Mouse (Mus musculus): ENCODE results near the gene Gm17387.

Gm17387 gene

GRCm38 (mm10) chr7:141028831-141029230 is at the start of gene Gm17387:
Gm17387 (plus strand) TSS chr7:141029131.
- no peak for DNase-seq

- DNase-seq = no peak
Observed at GRCm38 (mm10) chr7:140981704-140982103, 47.2 kb upstream of the Gm17387 start.

GRCm38 (mm10) chr7:140982971-140983370 is 46.0 kb upstream of the Gm17387 start:
- no peak for DNase-seq

GRCm38 (mm10) chr7:140987182-140988138 is 41.5 kb upstream of the Gm17387 start:
- DNase-seq = no peak

GRCm38 (mm10) chr7:140989022-140989421 is 39.9 kb upstream of the Gm17387 start:
- no peak for DNase-seq

- DNase-seq = no peak
Observed at GRCm38 (mm10) chr7:140990185-140990584, 38.7 kb upstream of the Gm17387 start.

- no peak for DNase-seq
Observed at GRCm38 (mm10) chr7:140990622-140991021, 38.3 kb upstream of the Gm17387 start.

GRCm38 (mm10) chr7:140991117-140991689 is 37.7 kb upstream of the Gm17387 start:
- DNase-seq = peak; percentile 35

GRCm38 (mm10) chr7:140997817-140998216 is 31.1 kb upstream of the Gm17387 start:
- DNase-seq = no peak

- DNase-seq = no peak
Observed at GRCm38 (mm10) chr7:140998853-140999700, 29.9 kb upstream of the Gm17387 start.

- no peak for DNase-seq
Observed at GRCm38 (mm10) chr7:141000881-141001708, 27.8 kb upstream of the Gm17387 start.

- DNase-seq = no peak
Observed at GRCm38 (mm10) chr7:141003248-141004010, 25.5 kb upstream of the Gm17387 start.

GRCm38 (mm10) chr7:141006446-141006845 is 22.5 kb upstream of the Gm17387 start:
- no peak for DNase-seq

- no peak for DNase-seq
Observed at GRCm38 (mm10) chr7:141006914-141007313, 22.0 kb upstream of the Gm17387 start.

GRCm38 (mm10) chr7:141008312-141008761 is 20.6 kb upstream of the Gm17387 start:
- no peak for DNase-seq

- peak; percentile 91 for DNase-seq
Observed at GRCm38 (mm10) chr7:141008938-141009660, 19.8 kb upstream of the Gm17387 start.

GRCm38 (mm10) chr7:141009665-141010064 is 19.3 kb upstream of the Gm17387 start:
- DNase-seq = no peak

GRCm38 (mm10) chr7:141010593-141010992 is 18.3 kb upstream of the Gm17387 start, which contains the start of gene Ifitm3:
Ifitm3 (minus strand) TSS chr7:141010770.
- DNase-seq = peak; percentile 33

- peak; percentile 23 for DNase-seq
Observed at GRCm38 (mm10) chr7:141011238-141011770, 17.6 kb upstream of the Gm17387 start.
